Mouse (Mus musculus): ENCODE data around the gene Foxm1.

The Foxm1 gene

GRCm38 (mm10) chr6:128425046-128425445 lies 62.3 kb downstream of the Foxm1 start:
- DNase-seq, result no peak

Data from right cerebral cortex, postnatal 4 days (tissue).